Mouse (Mus musculus): ENCODE data around the gene Gm10354. TPM values are rescaled to one million over a fixed set of nuclear protein-coding genes. Genes with fewer than 3 reads are reported as not detected.
A peak's percentile ranks its signal among the peaks of the same experiment; 100 is the strongest.
"Not testable (repeated sequence)": the region's sequence is repeated elsewhere in the genome, so short reads cannot be mapped to it uniquely, and the experiment has no call there.

Gm10354 gene
- polyA plus RNA-seq (2016; fragmentation: Nextera tagmentation; extraction: Ambion mirVana), result not detected in 2 replicates

- H3K36me3 ChIP-seq; H3K4me3 ChIP-seq; H3K4me1 ChIP-seq; H3K27ac ChIP-seq; H3K4me2 ChIP-seq (replicated peaks); ATAC-seq (ENCODE audit: low FRiP score, low read depth); H3K9ac ChIP-seq; H3K27me3 ChIP-seq (replicated peaks): not testable (repeated sequence)
- WGBS, result 31% methylated on average over 1 of the region's 1 CpGs
- H3K9me3 ChIP-seq, result peaks cover 34% of the 10 kb centered on the region
Measured at GRCm38 (mm10) chr5:14978835-14979234, at the start of gene Gm10354. Gene Gm10354, minus strand, starts transcription at chr5:14978935.

GRCm38 (mm10) chr5:15024316-15024715 is 45.6 kb upstream of the Gm10354 start:
- not testable (repeated sequence) for H3K4me2 ChIP-seq (replicated peaks); H3K9ac ChIP-seq; H3K4me3 ChIP-seq; ATAC-seq (ENCODE audit: low FRiP score, low read depth); H3K36me3 ChIP-seq; H3K27me3 ChIP-seq (replicated peaks); H3K27ac ChIP-seq; H3K4me1 ChIP-seq
- 89% methylated on average over 1 of the region's 1 CpGs for WGBS
- H3K9me3 ChIP-seq, result peaks cover 27% of the 10 kb centered on the region

- H3K27ac ChIP-seq; H3K27me3 ChIP-seq (replicated peaks); H3K4me3 ChIP-seq; H3K36me3 ChIP-seq; H3K4me2 ChIP-seq (replicated peaks); H3K9ac ChIP-seq; ATAC-seq (ENCODE audit: low FRiP score, low read depth); H3K4me1 ChIP-seq: not testable (repeated sequence)
- H3K9me3 ChIP-seq, result peaks cover 32% of the 10 kb centered on the region
- WGBS, result 70% methylated on average over 2 of the region's 2 CpGs
Measured at GRCm38 (mm10) chr5:15020067-15020466, 41.3 kb upstream of the Gm10354 start.

GRCm38 (mm10) chr5:15010639-15011582 is 32.2 kb upstream of the Gm10354 start:
- not testable (repeated sequence) for H3K4me3 ChIP-seq; H3K4me2 ChIP-seq (replicated peaks); H3K9ac ChIP-seq; H3K4me1 ChIP-seq; H3K36me3 ChIP-seq; H3K27ac ChIP-seq; H3K27me3 ChIP-seq (replicated peaks)
- peak; percentile 53; the same call in 1 of the 2 replicates for ATAC-seq (ENCODE audit: low FRiP score, low read depth)
- peaks cover 24% of the 10 kb centered on the region for H3K9me3 ChIP-seq
- 84% methylated on average over 11 of the region's 11 CpGs for WGBS

GRCm38 (mm10) chr5:15006907-15007306 is 28.2 kb upstream of the Gm10354 start:
- not testable (repeated sequence) for H3K27ac ChIP-seq; H3K4me1 ChIP-seq; H3K4me3 ChIP-seq; H3K9ac ChIP-seq; H3K4me2 ChIP-seq (replicated peaks); H3K36me3 ChIP-seq; H3K27me3 ChIP-seq (replicated peaks)
- 60% methylated on average over 3 of the region's 3 CpGs for WGBS
- H3K9me3 ChIP-seq, result peaks cover 38% of the 10 kb centered on the region
- ATAC-seq (ENCODE audit: low FRiP score, low read depth), result 0 out of 2 replicates have a peak, but pooled peaks have one; percentile 21

- H3K9me3 ChIP-seq, result peaks cover 34% of the 10 kb centered on the region
- H3K27me3 ChIP-seq (replicated peaks); H3K27ac ChIP-seq; H3K9ac ChIP-seq; H3K36me3 ChIP-seq; H3K4me1 ChIP-seq; ATAC-seq (ENCODE audit: low FRiP score, low read depth); H3K4me3 ChIP-seq; H3K4me2 ChIP-seq (replicated peaks): not testable (repeated sequence)
- 67% methylated on average over 3 of the region's 3 CpGs for WGBS
Measured at GRCm38 (mm10) chr5:15006288-15006687, 27.6 kb upstream of the Gm10354 start.

- H3K27me3 ChIP-seq (replicated peaks); H3K4me3 ChIP-seq; H3K27ac ChIP-seq; H3K4me1 ChIP-seq; H3K4me2 ChIP-seq (replicated peaks); H3K36me3 ChIP-seq; H3K9ac ChIP-seq: not testable (repeated sequence)
- H3K9me3 ChIP-seq, result peaks cover 27% of the 10 kb centered on the region
- ATAC-seq (ENCODE audit: low FRiP score, low read depth), result peak; percentile 52; the same call in 1 of the 2 replicates
- WGBS, result 63% methylated on average over 3 of the region's 4 CpGs
Measured at GRCm38 (mm10) chr5:15005584-15005983, 26.8 kb upstream of the Gm10354 start.

GRCm38 (mm10) chr5:15004569-15005562 is 26.1 kb upstream of the Gm10354 start:
- H3K4me2 ChIP-seq (replicated peaks); H3K4me1 ChIP-seq; H3K36me3 ChIP-seq; H3K4me3 ChIP-seq; H3K9ac ChIP-seq; H3K27me3 ChIP-seq (replicated peaks); H3K27ac ChIP-seq: not testable (repeated sequence)
- 81% methylated on average over 5 of the region's 5 CpGs for WGBS
- peaks cover 29% of the 10 kb centered on the region for H3K9me3 ChIP-seq
- ATAC-seq (ENCODE audit: low FRiP score, low read depth), result peak; percentile 87

- H3K27me3 ChIP-seq (replicated peaks); H3K4me2 ChIP-seq (replicated peaks); H3K27ac ChIP-seq; H3K4me3 ChIP-seq; H3K9ac ChIP-seq; H3K36me3 ChIP-seq; H3K4me1 ChIP-seq: not testable (repeated sequence)
- H3K9me3 ChIP-seq, result peaks cover 31% of the 10 kb centered on the region
- ATAC-seq (ENCODE audit: low FRiP score, low read depth), result peak; percentile 53
- WGBS, result 80% methylated on average over 9 of the region's 9 CpGs
Measured at GRCm38 (mm10) chr5:14998077-14998476, 19.3 kb upstream of the Gm10354 start.

GRCm38 (mm10) chr5:14997556-14997955 is 18.8 kb upstream of the Gm10354 start:
- 0 out of 2 replicates have a peak, but pooled peaks have one; percentile 37 for ATAC-seq (ENCODE audit: low FRiP score, low read depth)
- H3K9ac ChIP-seq; H3K4me3 ChIP-seq; H3K36me3 ChIP-seq; H3K4me2 ChIP-seq (replicated peaks); H3K27me3 ChIP-seq (replicated peaks); H3K4me1 ChIP-seq; H3K27ac ChIP-seq: not testable (repeated sequence)
- WGBS, result 86% methylated on average over 4 of the region's 4 CpGs
- H3K9me3 ChIP-seq, result peaks cover 29% of the 10 kb centered on the region

GRCm38 (mm10) chr5:14996670-14997249 is 18.0 kb upstream of the Gm10354 start:
- WGBS, result 71% methylated on average over 7 of the region's 7 CpGs
- ATAC-seq (ENCODE audit: low FRiP score, low read depth); H3K4me3 ChIP-seq; H3K27me3 ChIP-seq (replicated peaks); H3K36me3 ChIP-seq; H3K9ac ChIP-seq; H3K27ac ChIP-seq; H3K4me1 ChIP-seq; H3K4me2 ChIP-seq (replicated peaks): not testable (repeated sequence)
- H3K9me3 ChIP-seq, result peaks cover 25% of the 10 kb centered on the region

GRCm38 (mm10) chr5:14994124-14994523 is 15.4 kb upstream of the Gm10354 start:
- ATAC-seq (ENCODE audit: low FRiP score, low read depth), result peak; percentile 65; the same call in 1 of the 2 replicates
- not testable (repeated sequence) for H3K9ac ChIP-seq; H3K27ac ChIP-seq; H3K4me3 ChIP-seq; H3K27me3 ChIP-seq (replicated peaks); H3K36me3 ChIP-seq; H3K4me2 ChIP-seq (replicated peaks); H3K4me1 ChIP-seq
- H3K9me3 ChIP-seq, result peaks cover 24% of the 10 kb centered on the region
- WGBS, result 88% methylated on average over 6 of the region's 6 CpGs
